Mouse (Mus musculus) ovary, postnatal 10 days (tissue): ENCODE data around the gene Mcf2l.

ENCODE experiments used
- DNase-seq: peaks from one replicate; pipeline ENCODE4 v3.0.0; 2022; ENCODE audit warnings: low spot score

The Mcf2l gene

GRCm38 (mm10) chr8:12873357-12874046 is at the start of gene Mcf2l:
TSS of gene Mcf2l (plus strand) at chr8:12873806.
- DNase-seq = no peak

- DNase-seq = no peak
Observed at GRCm38 (mm10) chr8:12824562-12824961, 49.0 kb upstream of the Mcf2l start.

GRCm38 (mm10) chr8:12825236-12825635 is 48.4 kb upstream of the Mcf2l start:
- no peak for DNase-seq

- DNase-seq = no peak
Observed at GRCm38 (mm10) chr8:12825686-12826237, 47.8 kb upstream of the Mcf2l start.

GRCm38 (mm10) chr8:12827124-12827523 is 46.5 kb upstream of the Mcf2l start:
- DNase-seq = no peak

- no peak for DNase-seq
Observed at GRCm38 (mm10) chr8:12828298-12828697, 45.3 kb upstream of the Mcf2l start.

GRCm38 (mm10) chr8:12829381-12829780 is 44.2 kb upstream of the Mcf2l start:
- DNase-seq = no peak

GRCm38 (mm10) chr8:12831659-12832589 is 41.7 kb upstream of the Mcf2l start:
- no peak for DNase-seq

GRCm38 (mm10) chr8:12833616-12834015 is 40.0 kb upstream of the Mcf2l start:
- DNase-seq = no peak

- no peak for DNase-seq
Observed at GRCm38 (mm10) chr8:12840834-12841233, 32.8 kb upstream of the Mcf2l start.

GRCm38 (mm10) chr8:12842342-12842995 is 31.1 kb upstream of the Mcf2l start:
- no peak for DNase-seq

GRCm38 (mm10) chr8:12844347-12844950 is 29.2 kb upstream of the Mcf2l start:
- DNase-seq = no peak

GRCm38 (mm10) chr8:12846447-12846846 is 27.2 kb upstream of the Mcf2l start:
- no peak for DNase-seq

- DNase-seq = no peak
Observed at GRCm38 (mm10) chr8:12851241-12851640, 22.4 kb upstream of the Mcf2l start.

GRCm38 (mm10) chr8:12856038-12856437 is 17.6 kb upstream of the Mcf2l start:
- no peak for DNase-seq

GRCm38 (mm10) chr8:12863061-12863460 is 10.5 kb upstream of the Mcf2l start:
- no peak for DNase-seq

GRCm38 (mm10) chr8:12863608-12864007 is 10.0 kb upstream of the Mcf2l start:
- no peak for DNase-seq

GRCm38 (mm10) chr8:12865790-12866189 is 7.8 kb upstream of the Mcf2l start:
- DNase-seq = no peak

- no peak for DNase-seq
Observed at GRCm38 (mm10) chr8:12869661-12870060, 3.9 kb upstream of the Mcf2l start.

GRCm38 (mm10) chr8:12870656-12871055 is 3.0 kb upstream of the Mcf2l start:
- DNase-seq = no peak

GRCm38 (mm10) chr8:12871461-12871860 is 2.1 kb upstream of the Mcf2l start:
- no peak for DNase-seq

- DNase-seq = no peak
Observed at GRCm38 (mm10) chr8:12872983-12873356, 636 bp upstream of the Mcf2l start.
